Mouse (Mus musculus) gastrocnemius, adult 2 months (tissue): ENCODE results near the gene Dnm2. TPM values are rescaled to one million over a fixed set of nuclear protein-coding genes. Genes with fewer than 3 reads are reported as not detected.
"Not testable (repeated sequence)": the region's sequence is repeated elsewhere in the genome, so short reads cannot be mapped to it uniquely, and the experiment has no call there.

Source experiments
- DNase-seq: peaks from one replicate; pipeline ENCODE4 v3.0.0; 2022
- H3K27ac ChIP-seq: fragments of 200-600 bp; 2 replicates; pipeline ENCODE4 v1.8.1; 2022; ENCODE audit warnings: mild to moderate bottlenecking
- H3K4me3 ChIP-seq: fragments of 200-600 bp; 2 replicates; pipeline ENCODE4 v1.8.1; 2022; ENCODE audit warnings: mild to moderate bottlenecking, moderate library complexity
- CTCF ChIP-seq: fragments of 200-600 bp; IDR thresholded peaks from 2 replicates; pipeline ENCODE4 v1.8.1; 2022; ENCODE audit warnings: antibody characterized with exemption, mild to moderate bottlenecking, moderate library complexity
- intact Hi-C: fragments of 180-260 bp; cut with DNase I; formaldehyde crosslinking; loops from one replicate; pipeline ENCODE4 v1.15.1; 2025
- total RNA-seq, 2 experiments: library from RNA; stranded (reverse); gene quantifications; 2 replicates each; pipeline ENCODE4 v1.2.3; 2021

Gene Dnm2
- total RNA-seq, 2 experiments from 2014 or later, result 38.2 to 41.8 TPM

DNA sequence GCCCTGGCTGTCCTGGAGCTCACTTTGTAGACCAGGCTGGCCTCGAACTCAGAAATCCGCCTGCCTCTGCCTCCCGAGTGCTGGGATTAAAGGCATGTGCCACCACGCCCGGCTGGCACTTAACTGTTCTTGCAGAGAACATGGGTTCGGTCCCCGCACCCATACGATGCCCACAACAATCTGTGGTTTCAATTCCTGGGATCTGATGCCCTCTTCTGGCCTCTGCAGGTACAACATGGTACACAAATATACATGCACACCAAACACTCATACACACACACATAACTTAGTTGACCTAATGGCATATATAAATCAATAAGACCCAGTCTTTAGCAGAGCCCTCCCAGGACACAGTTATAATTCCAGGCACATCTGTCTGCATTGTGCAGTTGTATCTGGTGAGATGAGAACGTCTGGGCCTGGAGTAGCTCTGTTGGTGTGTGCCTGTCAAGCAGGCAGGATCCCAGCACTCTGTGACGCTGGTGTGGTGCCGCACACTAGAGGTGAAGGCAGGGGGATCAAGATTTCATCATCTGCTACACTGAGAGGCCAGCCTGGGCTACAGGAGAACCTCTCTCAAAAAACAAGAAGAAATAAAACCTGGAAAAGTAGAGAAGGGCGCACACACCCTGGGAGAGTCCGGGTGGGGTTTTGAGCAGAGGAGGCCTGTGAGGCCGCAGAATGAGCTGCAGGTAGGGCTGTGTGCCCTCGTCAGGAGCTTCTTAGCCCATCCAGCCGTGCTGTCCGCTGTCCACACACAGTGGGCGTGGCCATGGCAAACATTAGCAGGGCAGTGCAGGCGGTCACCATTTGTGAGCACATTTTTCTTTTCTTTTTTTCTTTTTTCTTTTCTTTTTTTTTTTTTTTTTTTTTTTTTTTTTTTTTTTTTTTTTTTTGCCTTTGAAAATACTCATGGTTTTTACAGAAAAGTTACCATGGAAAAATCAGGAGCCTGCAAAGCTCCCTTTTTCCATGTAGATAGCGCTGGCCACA is 44.6 kb downstream of the Dnm2 start:
- H3K27ac ChIP-seq, result no peak overlapping the region
- intact Hi-C loops, result loop anchor here (2.0 to 5.0 kb wide), 2 partner anchors 53 to 172 kb away; no protein-coding TSS in a partner anchor
- peak; percentile 64 for DNase-seq
- no peak overlapping the region for H3K4me3 ChIP-seq
- TF ChIP-seq CTCF, result peak; percentile 79

- no peak overlapping the region for H3K27ac ChIP-seq
- TF ChIP-seq CTCF, result no peak
- DNase-seq, result no peak
- intact Hi-C loops, result loop anchor here (5.0 kb wide), 1 partner anchor 176 kb away; no protein-coding TSS in a partner anchor
- no peak overlapping the region for H3K4me3 ChIP-seq
These were observed 48.2 kb downstream of the Dnm2 start for GRCm38 (mm10) chr9:21472913-21473312.

DNA sequence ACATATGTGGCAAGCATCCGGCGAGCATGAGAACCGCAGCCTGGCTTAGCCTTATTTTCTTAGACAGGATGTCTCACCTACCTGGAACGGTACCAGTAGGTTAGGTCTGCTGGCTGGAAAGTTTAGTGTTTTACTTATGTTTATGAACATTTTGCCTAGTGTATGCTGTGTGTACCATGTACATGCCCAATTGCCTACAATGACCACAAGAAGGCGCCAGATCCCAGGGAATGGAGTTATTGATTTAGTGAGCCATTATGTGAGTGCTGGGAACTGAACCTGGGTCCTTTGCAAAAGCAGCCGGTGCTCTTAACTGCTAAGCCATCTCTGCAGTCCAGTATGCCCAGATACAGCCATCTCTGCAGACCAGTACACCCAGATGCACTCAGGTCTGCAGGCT is 53.0 kb downstream of the Dnm2 start:
- no peak overlapping the region for H3K4me3 ChIP-seq
- intact Hi-C loops, result no loop called here
- DNase-seq, result no peak
- TF ChIP-seq CTCF, result no peak; the same call in 1 of the 2 replicates
- no peak overlapping the region for H3K27ac ChIP-seq

DNA sequence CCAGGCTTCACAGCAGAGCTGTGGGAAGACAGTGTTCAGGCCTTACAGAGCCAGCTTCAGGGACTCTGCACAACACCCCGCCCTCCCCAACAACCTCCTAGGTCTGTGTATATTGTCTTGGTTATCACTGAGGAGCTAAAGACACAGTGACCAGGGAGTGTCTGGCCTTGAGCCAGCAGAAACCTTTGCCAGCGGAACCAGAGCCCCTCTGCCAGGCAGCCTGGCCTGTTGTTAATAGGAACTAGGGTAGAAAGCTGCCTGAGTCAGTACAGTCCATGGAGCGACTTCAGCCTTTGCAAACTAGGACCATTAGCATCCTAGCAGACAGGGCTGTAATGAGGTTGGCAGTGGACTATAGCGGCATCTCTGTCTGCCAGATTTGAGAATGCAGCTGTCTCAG is 59.4 kb downstream of the Dnm2 start:
- no peak for DNase-seq
- intact Hi-C loops, result no loop called here
- TF ChIP-seq CTCF, result no peak
- Histone ChIP-seq H3K27ac (no peak overlapping the region), H3K4me3 (no peak overlapping the region)

DNA sequence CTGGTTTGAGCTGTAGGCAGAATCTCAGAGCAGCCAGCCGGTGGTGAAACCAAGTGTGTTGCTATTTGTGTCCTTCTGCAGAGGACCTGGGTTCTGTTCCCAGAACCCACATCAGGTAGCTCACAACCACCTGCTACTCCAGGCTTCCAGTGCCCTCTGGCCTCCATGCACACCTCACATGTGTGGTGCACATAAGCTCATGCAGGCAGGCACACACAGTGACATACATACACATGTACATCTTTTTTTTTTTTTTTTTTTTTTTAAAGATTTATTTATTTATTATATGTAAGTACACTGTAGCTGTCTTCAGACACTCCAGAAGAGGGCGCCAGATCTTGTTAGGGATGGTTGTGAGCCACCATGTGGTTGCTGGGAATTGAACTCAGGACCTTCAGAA is 63.5 kb downstream of the Dnm2 start:
- DNase-seq, intact Hi-C loops, H3K4me3 ChIP-seq, H3K27ac ChIP-seq: not testable (repeated sequence)

- peak; percentile 10 for DNase-seq
- Histone ChIP-seq H3K4me3 (no peak overlapping the region), H3K27ac (no peak overlapping the region)
- intact Hi-C loops, result no loop called here
- TF ChIP-seq CTCF, result no peak
These were observed 66.0 kb downstream of the Dnm2 start for GRCm38 (mm10) chr9:21490696-21491095.

DNA sequence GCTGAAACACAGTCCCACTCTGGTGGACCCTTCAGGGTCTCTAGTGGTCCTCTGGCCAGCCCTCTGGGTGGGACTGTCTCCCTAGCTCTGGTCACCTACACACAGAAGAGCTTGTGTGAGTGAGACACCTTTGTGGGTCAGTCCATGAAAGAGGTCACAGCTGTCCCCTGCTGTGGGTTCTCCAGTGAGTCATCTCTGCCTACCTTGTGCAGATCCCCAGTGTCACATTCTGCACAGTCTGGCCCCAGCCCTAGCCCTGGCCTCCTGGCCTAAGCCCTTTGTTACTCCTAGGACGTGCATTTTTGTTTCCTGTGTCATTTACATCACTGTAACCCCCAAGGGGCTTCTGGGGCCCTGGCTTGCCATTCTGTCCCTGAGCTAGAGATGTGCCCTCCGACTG is 69.2 kb downstream of the Dnm2 start:
- intact Hi-C loops, result no loop called here
- H3K27ac ChIP-seq, result peak overlapping the region; percentile 84; the same call in 1 of the 2 replicates
- no peak for DNase-seq
- H3K4me3 ChIP-seq, result peak overlapping the region; percentile 65; the same call in 1 of the 2 replicates
- TF ChIP-seq CTCF, result no peak

- peak overlapping the region; percentile 65 for H3K4me3 ChIP-seq
- no peak for TF ChIP-seq CTCF
- DNase-seq, result no peak
- H3K27ac ChIP-seq, result peak overlapping the region; percentile 84
- intact Hi-C loops, result no loop called here
These were observed 70.0 kb downstream of the Dnm2 start for GRCm38 (mm10) chr9:21494726-21495125.

DNA sequence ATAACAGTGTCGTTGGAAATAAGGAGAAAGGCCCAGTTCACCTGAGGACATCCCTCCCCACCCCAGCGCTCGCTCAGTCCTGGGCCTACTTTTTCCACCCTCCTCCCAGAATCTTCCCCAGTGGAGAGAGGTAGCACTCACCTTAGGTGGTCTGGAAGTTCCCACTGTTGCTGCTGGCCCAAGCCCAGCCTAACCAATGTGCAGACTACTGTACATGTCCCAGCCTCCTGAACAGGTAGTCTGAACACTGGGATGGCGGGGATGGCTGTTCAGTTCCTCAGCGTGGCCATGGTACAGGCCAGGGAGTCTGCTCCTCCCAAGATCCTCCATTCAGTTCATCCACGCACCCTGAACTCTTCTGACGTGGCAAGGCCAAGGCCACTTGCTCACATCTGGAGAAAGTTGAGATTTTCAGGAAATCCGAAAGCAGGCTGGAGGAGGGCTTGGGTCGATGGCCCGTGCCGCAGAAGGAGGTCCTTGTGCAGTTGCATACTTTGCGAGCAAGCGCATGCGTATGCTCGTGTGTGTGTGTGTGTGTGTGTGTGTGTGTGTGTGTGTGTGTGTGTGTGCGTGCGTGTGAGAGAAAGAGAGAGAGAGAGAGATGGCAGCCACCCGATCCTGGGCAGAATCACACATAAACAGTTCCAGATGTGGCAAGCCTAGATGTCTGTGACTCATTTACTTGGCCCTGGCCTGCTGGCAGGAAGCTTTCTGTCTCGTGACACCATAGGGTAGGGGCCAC is 71.8 kb downstream of the Dnm2 start:
- Histone ChIP-seq H3K4me3 (peak overlapping the region; percentile 65), H3K27ac (peak overlapping the region; percentile 84)
- no peak for TF ChIP-seq CTCF
- intact Hi-C loops, result no loop called here
- DNase-seq, result peak; percentile 85

DNA sequence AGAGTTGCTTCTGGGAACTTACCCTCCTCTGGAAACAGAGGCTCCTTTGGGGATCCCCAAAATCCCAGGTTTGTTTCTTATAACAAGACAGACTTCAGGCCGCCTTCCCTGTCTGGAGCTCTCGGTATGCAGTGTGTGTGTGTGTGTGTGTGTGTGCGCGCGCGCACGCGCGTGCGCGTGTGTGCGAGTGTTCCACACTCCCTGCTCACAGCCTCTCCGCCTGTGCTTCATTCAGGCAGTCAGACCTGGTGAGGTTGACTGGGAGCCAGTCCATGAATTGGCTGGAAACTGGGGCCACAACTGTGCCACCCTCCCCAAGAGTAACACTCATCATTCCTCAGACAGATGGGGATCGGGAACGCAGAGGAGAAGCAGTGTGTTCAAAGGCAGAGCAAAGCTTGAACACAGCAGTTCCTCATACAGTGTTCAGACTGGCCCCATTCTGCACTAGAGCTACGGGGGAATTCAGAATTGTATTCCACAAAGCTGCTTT is 72.4 kb downstream of the Dnm2 start:
- no peak for TF ChIP-seq CTCF
- Histone ChIP-seq H3K4me3 (peak overlapping the region; percentile 65), H3K27ac (peak overlapping the region; percentile 80)
- intact Hi-C loops, result no loop called here
- no peak for DNase-seq

GRCm38 (mm10) chr9:21497664-21498063 is 73.0 kb downstream of the Dnm2 start:
- Histone ChIP-seq H3K27ac (peak overlapping the region; percentile 80), H3K4me3 (peak overlapping the region; percentile 65)
- intact Hi-C loops, result no loop called here
- no peak for DNase-seq
- TF ChIP-seq CTCF, result no peak

GRCm38 (mm10) chr9:21498284-21498902 is 73.7 kb downstream of the Dnm2 start:
- intact Hi-C loops, result no loop called here
- Histone ChIP-seq H3K27ac (peak overlapping the region; percentile 80; the same call in 1 of the 2 replicates), H3K4me3 (no peak overlapping the region)
- no peak for DNase-seq
- no peak for TF ChIP-seq CTCF

- H3K4me3 ChIP-seq, result no peak overlapping the region
- TF ChIP-seq CTCF, result no peak
- intact Hi-C loops, result no loop called here
- no peak overlapping the region for H3K27ac ChIP-seq
- peak; percentile 9 for DNase-seq
These were observed 78.6 kb downstream of the Dnm2 start for GRCm38 (mm10) chr9:21503352-21503751.
